In genomic region chr11:22779821-22780551, GRCm38 (mm10) we compare ENCODE assay signal across 10 mouse cellular contexts.
A peak's percentile ranks its signal among the peaks of the same experiment; 100 is the strongest.
DNase-seq lines count a peak whose midpoint lies in the region; ATAC-seq and TF ChIP-seq lines count a peak whose summit lies in the region.
"Had no signal": no experiment of that assay in that cellular context is flagged by ENCODE, and none has a peak within 500 bp of the region (broad histone marks: within the 10 kb centered on the region; RNA-seq: fewer than 3 reads in every experiment).

No protein-coding gene starts in this region.

- TF ChIP-seq POLR2A in kidney, adult 2 months (IDR thresholded peaks at IDR 0.05; ENCODE audit: low read depth, low read length): no peak

- no peak overlapping the region for H3K4me3 ChIP-seq in kidney, adult 2 months (ENCODE audit: insufficient read depth, low read depth, low read length)
- H3K4me3 ChIP-seq: forebrain, embryonic 12.5 days; heart, embryonic 13.5 days had no signal

- peak overlapping the region; percentile 79 for H3K27ac ChIP-seq in kidney, adult 2 months (ENCODE audit: insufficient read depth, low read depth, low read length)
- H3K27ac ChIP-seq: forebrain, embryonic 12.5 days; heart, embryonic 13.5 days had no signal

- peak; percentile 69 for ATAC-seq in common myeloid progenitor, adult 5-6 weeks (replicated peaks; ENCODE audit: low read depth, poor library complexity, severe bottlenecking)

- no peaks in the 10 kb centered on the region for H3K36me3 ChIP-seq in kidney, adult 2 months (ENCODE audit: control insufficient read depth, insufficient read depth, low read length)
- H3K36me3 ChIP-seq: forebrain, embryonic 12.5 days; heart, embryonic 13.5 days had no signal

- TF ChIP-seq CTCF in kidney, adult 2 months (conservative IDR thresholded peaks at IDR 0.05; ENCODE audit: insufficient read depth, insufficient read length, low read depth, low read length): no peak

- no peaks in the 10 kb centered on the region for H3K27me3 ChIP-seq in kidney, adult 2 months (replicated peaks; ENCODE audit: control insufficient read depth, insufficient read depth, low read length)
- H3K27me3 ChIP-seq: forebrain, embryonic 12.5 days; heart, embryonic 13.5 days had no signal

- peaks cover 6% of the 10 kb centered on the region; the same call in 1 of the 2 replicates for H3K4me1 ChIP-seq in kidney, adult 2 months (ENCODE audit: control insufficient read depth, insufficient read depth, low read length)
- H3K4me1 ChIP-seq: forebrain, embryonic 12.5 days had no signal

- WGBS in kidney, adult 2 months: 52% methylated on average over 6 of the region's 6 CpGs

- DNase-seq in kidney, adult 2 months: peak; percentile 45
- no peak for DNase-seq in kidney, adult 18-20 months
- DNase-seq in B cell, adult 2 months: peak; percentile 17 to 18
- peak; percentile 32 for DNase-seq in lung, postnatal 36 days
- no peak for DNase-seq in layer of hippocampus, postnatal 10 days (ENCODE audit: low spot score in 2 of 2)
- DNase-seq in cerebellum, postnatal 4 days (ENCODE audit: low spot score in 2 of 2): no peak
- DNase-seq: embryo, embryonic 11 days had no signal

Comparison
In these comparisons a context has a peak if more than half of its experiments do, and no peak if none do; other contexts are left out.
1. DNase-seq: peak in kidney, adult 2 months (single experiment), B cell, adult 2 months (2 of 2) and lung, postnatal 36 days (single experiment); none in kidney, adult 18-20 months (single experiment), layer of hippocampus, postnatal 10 days (0 of 2) and cerebellum, postnatal 4 days (0 of 2).